Mouse (Mus musculus): Measurements from ENCODE around the gene Dscaml1. TPM values are rescaled to one million over a fixed set of nuclear protein-coding genes. Genes with fewer than 3 reads are reported as not detected.

The Dscaml1 gene
- not detected in 2 replicates for total RNA-seq (2017)

GRCm38 (mm10) chr9:45426456-45426855, at the start of gene Dscaml1:
Gene Dscaml1 (plus strand): TSS chr9:45426628.
- ATAC-seq (ENCODE audit: extremely low read depth, insufficient number of reproducible peaks, low FRiP score, poor library complexity, severe bottlenecking), result no peak

GRCm38 (mm10) chr9:45376883-45377282, 49.5 kb upstream of the Dscaml1 start:
- ATAC-seq (ENCODE audit: extremely low read depth, insufficient number of reproducible peaks, low FRiP score, poor library complexity, severe bottlenecking), result no peak

GRCm38 (mm10) chr9:45380411-45381251, 45.8 kb upstream of the Dscaml1 start:
- no peak for ATAC-seq (ENCODE audit: extremely low read depth, insufficient number of reproducible peaks, low FRiP score, poor library complexity, severe bottlenecking)

GRCm38 (mm10) chr9:45382336-45382735, 44.1 kb upstream of the Dscaml1 start:
- no peak for ATAC-seq (ENCODE audit: extremely low read depth, insufficient number of reproducible peaks, low FRiP score, poor library complexity, severe bottlenecking)

- no peak for ATAC-seq (ENCODE audit: extremely low read depth, insufficient number of reproducible peaks, low FRiP score, poor library complexity, severe bottlenecking)
These were observed 43.6 kb upstream of the Dscaml1 start for GRCm38 (mm10) chr9:45382834-45383233.

GRCm38 (mm10) chr9:45383883-45384282, 42.5 kb upstream of the Dscaml1 start:
- no peak for ATAC-seq (ENCODE audit: extremely low read depth, insufficient number of reproducible peaks, low FRiP score, poor library complexity, severe bottlenecking)

- ATAC-seq (ENCODE audit: extremely low read depth, insufficient number of reproducible peaks, low FRiP score, poor library complexity, severe bottlenecking), result no peak
These were observed 39.7 kb upstream of the Dscaml1 start for GRCm38 (mm10) chr9:45386698-45387097.

GRCm38 (mm10) chr9:45388385-45388994, 37.9 kb upstream of the Dscaml1 start:
- peak; percentile 92 for ATAC-seq (ENCODE audit: extremely low read depth, insufficient number of reproducible peaks, low FRiP score, poor library complexity, severe bottlenecking)

- ATAC-seq (ENCODE audit: extremely low read depth, insufficient number of reproducible peaks, low FRiP score, poor library complexity, severe bottlenecking), result no peak
These were observed 36.8 kb upstream of the Dscaml1 start for GRCm38 (mm10) chr9:45389596-45389995.

GRCm38 (mm10) chr9:45391299-45391698, 35.1 kb upstream of the Dscaml1 start:
- ATAC-seq (ENCODE audit: extremely low read depth, insufficient number of reproducible peaks, low FRiP score, poor library complexity, severe bottlenecking), result no peak

- ATAC-seq (ENCODE audit: extremely low read depth, insufficient number of reproducible peaks, low FRiP score, poor library complexity, severe bottlenecking), result no peak
These were observed 31.2 kb upstream of the Dscaml1 start for GRCm38 (mm10) chr9:45395218-45395617.

- ATAC-seq (ENCODE audit: extremely low read depth, insufficient number of reproducible peaks, low FRiP score, poor library complexity, severe bottlenecking), result no peak
These were observed 30.6 kb upstream of the Dscaml1 start for GRCm38 (mm10) chr9:45395796-45396195.

GRCm38 (mm10) chr9:45398336-45398735, 28.1 kb upstream of the Dscaml1 start:
- ATAC-seq (ENCODE audit: extremely low read depth, insufficient number of reproducible peaks, low FRiP score, poor library complexity, severe bottlenecking), result no peak

GRCm38 (mm10) chr9:45399434-45399833, 27.0 kb upstream of the Dscaml1 start, which contains the start of gene Fxyd2:
Gene Fxyd2 (plus strand): TSS chr9:45399669.
- ATAC-seq (ENCODE audit: extremely low read depth, insufficient number of reproducible peaks, low FRiP score, poor library complexity, severe bottlenecking), result no peak

- ATAC-seq (ENCODE audit: extremely low read depth, insufficient number of reproducible peaks, low FRiP score, poor library complexity, severe bottlenecking), result no peak
These were observed 24.6 kb upstream of the Dscaml1 start for GRCm38 (mm10) chr9:45401851-45402250.

- ATAC-seq (ENCODE audit: extremely low read depth, insufficient number of reproducible peaks, low FRiP score, poor library complexity, severe bottlenecking), result no peak
These were observed 23.5 kb upstream of the Dscaml1 start for GRCm38 (mm10) chr9:45402957-45403356.

- no peak for ATAC-seq (ENCODE audit: extremely low read depth, insufficient number of reproducible peaks, low FRiP score, poor library complexity, severe bottlenecking)
These were observed 20.7 kb upstream of the Dscaml1 start for GRCm38 (mm10) chr9:45405694-45406093.

- ATAC-seq (ENCODE audit: extremely low read depth, insufficient number of reproducible peaks, low FRiP score, poor library complexity, severe bottlenecking), result no peak
These were observed 19.6 kb upstream of the Dscaml1 start for GRCm38 (mm10) chr9:45406808-45407207.

- peak; percentile 16; the same call in 1 of the 2 replicates for ATAC-seq (ENCODE audit: extremely low read depth, insufficient number of reproducible peaks, low FRiP score, poor library complexity, severe bottlenecking)
These were observed 18.4 kb upstream of the Dscaml1 start for GRCm38 (mm10) chr9:45407706-45408675.

Data from neutrophil, adult 5-6 weeks (primary cell).